Mouse (Mus musculus) midbrain, embryonic 11.5 days (tissue): ENCODE measurements at regions not wholly inside any gene's neighbourhood (a gene's known extent, or its start where the extent isn't known, plus 50 kb on each side); places are given as distances from the start of the nearest gene placed in this dataset.
A peak's percentile ranks its signal among the peaks of the same experiment; 100 is the strongest.

ENCODE experiments used
- ATAC-seq: fragments of 200-750 bp; cut with Nextera tagmentation; 2 replicates; pipeline ENCODE4 v1.8.0; 2017; ENCODE audit warnings: moderate TSS enrichment, moderate library complexity; ENCODE audit not compliant: low FRiP score
- DNase-seq: peaks from one replicate; pipeline ENCODE4 v3.0.0; 2015; ENCODE audit warnings: low spot score; ENCODE audit errors: missing footprints
- H3K27ac ChIP-seq: fragments of 300-500 bp; sonication (generic); 2 replicates; pipeline ENCODE4 v1.5.1; 2014; ENCODE audit warnings: low read depth, low read length
- H3K27me3 ChIP-seq: fragments of 300-500 bp; sonication (generic); 2 replicates; pipeline ENCODE4 v1.6.1; 2014; ENCODE audit warnings: mild to moderate bottlenecking, low read length, moderate library complexity, mixed read lengths; ENCODE audit not compliant: control insufficient read depth, insufficient read depth
- H3K36me3 ChIP-seq: fragments of 300-500 bp; sonication (generic); 2 replicates; pipeline ENCODE4 v1.6.1; 2014; ENCODE audit warnings: mild to moderate bottlenecking, low read length, moderate library complexity, mixed read lengths; ENCODE audit not compliant: control insufficient read depth, insufficient read depth
- H3K4me1 ChIP-seq: fragments of 300-500 bp; sonication (generic); 2 replicates; pipeline ENCODE4 v1.6.1; 2014; ENCODE audit warnings: low read length; ENCODE audit not compliant: control insufficient read depth, insufficient read depth
- H3K4me2 ChIP-seq: fragments of 300-500 bp; sonication (generic); 2 replicates; pipeline ENCODE4 v1.6.1; 2014; ENCODE audit warnings: mild to moderate bottlenecking, moderate library complexity
- H3K4me3 ChIP-seq: fragments of 300-500 bp; sonication (generic); 2 replicates; pipeline ENCODE4 v1.5.1; 2014; ENCODE audit warnings: low read depth, low read length
- H3K9ac ChIP-seq: fragments of 300-500 bp; sonication (generic); 2 replicates; pipeline ENCODE4 v1.6.1; 2014; ENCODE audit warnings: low read length
- H3K9me3 ChIP-seq: fragments of 300-500 bp; sonication (generic); 2 replicates; pipeline ENCODE4 v1.6.1; 2016; ENCODE audit warnings: low read length; ENCODE audit not compliant: control insufficient read depth
- WGBS: fragments of 180-500 bp; shearing (Covaris S2); extraction: QIAGEN DNeasy Blood & Tissue Kit; methylation state at CpG from one replicate; pipeline ENCODE4 v1.1.7; 2014; 5-methylcytosine and 5-hydroxymethylcytosine counted together

- no peaks in the 10 kb centered on the region for H3K27me3 ChIP-seq
- 82% methylated on average over 4 of the region's 4 CpGs for WGBS
- H3K4me2 ChIP-seq: no peak overlapping the region
- H3K4me3 ChIP-seq: no peak overlapping the region
- H3K4me1 ChIP-seq: no peaks in the 10 kb centered on the region
- ATAC-seq (no peak), DNase-seq (no peak)
- no peaks in the 10 kb centered on the region for H3K9me3 ChIP-seq
- no peak overlapping the region for H3K27ac ChIP-seq
- no peak overlapping the region for H3K9ac ChIP-seq
- H3K36me3 ChIP-seq: no peaks in the 10 kb centered on the region
These were observed 116.8 kb downstream of the Tpm3-rs7 start for GRCm38 (mm10) chr14:113431220-113431619.

- H3K36me3 ChIP-seq: no peaks in the 10 kb centered on the region
- H3K4me2 ChIP-seq: no peak overlapping the region
- WGBS: 95% methylated on average over 1 of the region's 1 CpGs
- H3K27me3 ChIP-seq: no peaks in the 10 kb centered on the region
- no peaks in the 10 kb centered on the region for H3K4me1 ChIP-seq
- DNase-seq (no peak), ATAC-seq (no peak)
- H3K4me3 ChIP-seq: no peak overlapping the region
- H3K27ac ChIP-seq: no peak overlapping the region
- H3K9ac ChIP-seq: no peak overlapping the region
- no peaks in the 10 kb centered on the region for H3K9me3 ChIP-seq
These were observed 127.9 kb downstream of the Tpm3-rs7 start for GRCm38 (mm10) chr14:113442261-113442660.

DNA sequence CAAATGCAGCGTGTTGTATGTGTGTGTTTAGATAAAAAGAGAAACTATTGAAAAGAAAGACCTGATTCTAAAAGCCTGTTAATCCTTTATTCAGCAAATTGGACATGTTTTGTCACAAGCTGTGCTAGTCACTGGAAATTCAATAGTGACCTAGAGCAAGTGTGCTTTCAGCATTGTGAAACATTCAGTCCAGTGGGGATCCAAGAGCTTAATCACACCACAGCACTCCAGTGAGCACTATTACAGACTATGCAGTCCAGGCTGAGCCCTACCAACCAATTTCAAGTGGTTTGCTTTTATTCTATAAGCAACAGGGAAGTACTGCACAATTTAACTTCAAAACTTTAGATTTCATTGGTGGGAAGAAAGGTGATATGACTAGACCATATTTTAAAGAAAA lies 140.5 kb downstream of the Tpm3-rs7 start:
- WGBS: 56% methylated on average over 1 of the region's 1 CpGs
- no peak overlapping the region for H3K4me3 ChIP-seq
- 0 out of 2 replicates have a peak, but pooled peaks have one; percentile 33 for ATAC-seq

DNA sequence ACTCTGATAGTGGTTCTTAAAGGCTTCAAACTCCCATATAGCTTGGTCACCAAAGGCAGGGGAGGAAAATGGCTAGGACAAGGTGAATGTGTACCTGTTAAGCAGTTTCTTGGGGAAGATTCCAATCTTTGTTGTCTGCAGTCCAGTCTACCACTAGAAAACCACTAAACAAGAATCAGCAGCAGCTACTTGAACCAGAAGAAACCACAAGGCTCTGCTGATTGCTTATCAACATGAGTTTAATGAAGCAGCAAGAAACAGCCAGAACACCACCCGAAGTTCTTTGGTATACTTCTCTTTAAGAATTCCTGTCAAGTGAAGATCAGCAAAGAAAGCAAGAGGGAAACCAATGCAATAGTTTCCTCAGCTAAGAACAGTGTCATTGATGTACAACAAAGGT lies 143.1 kb downstream of the Tpm3-rs7 start:
- Histone ChIP-seq H3K4me2 (no peak overlapping the region), H3K9me3 (no peaks in the 10 kb centered on the region), H3K4me3 (no peak overlapping the region), H3K27me3 (no peaks in the 10 kb centered on the region), H3K27ac (no peak overlapping the region), H3K9ac (no peak overlapping the region), H3K4me1 (no peaks in the 10 kb centered on the region), H3K36me3 (no peaks in the 10 kb centered on the region)
- ATAC-seq: no peak
- DNase-seq: no peak
- WGBS: 84% methylated on average over 1 of the region's 1 CpGs

More for the DNA sequence above, 140.5 kb downstream of the Tpm3-rs7 start:
- H3K27ac ChIP-seq: no peak overlapping the region
- no peaks in the 10 kb centered on the region for H3K36me3 ChIP-seq
- no peaks in the 10 kb centered on the region for H3K4me1 ChIP-seq
- H3K27me3 ChIP-seq: no peaks in the 10 kb centered on the region
- H3K9ac ChIP-seq: no peak overlapping the region
- no peak for DNase-seq
- no peak overlapping the region for H3K4me2 ChIP-seq
- no peaks in the 10 kb centered on the region for H3K9me3 ChIP-seq

DNA sequence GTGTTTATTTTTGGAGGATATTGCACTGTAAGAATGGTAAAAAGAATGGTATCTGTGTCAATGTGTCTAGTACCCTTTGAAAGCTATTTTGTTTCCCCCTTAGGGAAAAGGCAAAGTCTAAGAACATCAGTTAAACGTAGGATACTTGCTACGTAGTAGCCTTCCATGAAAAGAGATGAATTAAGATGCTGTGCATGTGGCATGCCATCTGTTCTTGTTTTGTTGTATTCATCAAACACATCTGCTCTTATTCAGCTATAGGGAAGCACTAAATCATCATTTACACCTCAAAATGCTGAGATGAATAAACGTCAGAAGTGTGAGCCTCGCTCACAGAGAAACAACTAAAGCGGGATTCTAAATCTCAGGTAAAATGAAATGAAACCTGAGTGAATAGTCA lies 154.7 kb downstream of the Tpm3-rs7 start:
- Histone ChIP-seq H3K4me3 (no peak overlapping the region), H3K9ac (no peak overlapping the region), H3K4me1 (no peaks in the 10 kb centered on the region), H3K36me3 (no peaks in the 10 kb centered on the region), H3K27me3 (no peaks in the 10 kb centered on the region), H3K4me2 (no peak overlapping the region), H3K9me3 (no peaks in the 10 kb centered on the region), H3K27ac (no peak overlapping the region)
- no peak for DNase-seq
- no peak for ATAC-seq
- 69% methylated on average over 5 of the region's 5 CpGs for WGBS

GRCm38 (mm10) chr14:113469978-113470377 lies 155.6 kb downstream of the Tpm3-rs7 start:
- Histone ChIP-seq H3K4me2 (no peak overlapping the region), H3K9me3 (no peaks in the 10 kb centered on the region), H3K36me3 (no peaks in the 10 kb centered on the region), H3K27ac (no peak overlapping the region), H3K9ac (no peak overlapping the region), H3K4me1 (no peaks in the 10 kb centered on the region), H3K4me3 (no peak overlapping the region), H3K27me3 (no peaks in the 10 kb centered on the region)
- ATAC-seq (no peak), DNase-seq (no peak)
- WGBS: 90% methylated on average over 2 of the region's 2 CpGs

DNA sequence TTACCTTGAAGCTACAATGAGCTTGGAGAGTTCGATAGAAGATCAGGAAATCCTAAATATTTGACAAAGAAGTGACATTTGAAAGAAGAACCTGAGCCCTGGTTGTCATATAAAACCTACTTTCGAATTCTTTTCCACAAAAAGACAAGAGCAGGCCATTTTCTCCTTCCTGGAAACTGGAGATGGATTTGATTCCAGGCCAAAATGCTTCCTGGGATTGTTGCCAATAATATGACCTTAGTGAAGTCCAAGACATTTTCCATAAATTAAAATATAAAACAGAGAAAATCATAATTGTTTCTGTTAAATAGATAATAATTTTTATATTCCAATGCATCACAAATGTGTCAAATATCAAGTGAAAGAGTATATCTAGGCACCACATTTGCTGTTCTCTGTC lies 172.2 kb downstream of the Tpm3-rs7 start:
- H3K4me3 ChIP-seq: no peak overlapping the region
- no peaks in the 10 kb centered on the region for H3K27me3 ChIP-seq
- no peaks in the 10 kb centered on the region for H3K36me3 ChIP-seq
- 89% methylated on average over 2 of the region's 2 CpGs for WGBS
- no peaks in the 10 kb centered on the region for H3K9me3 ChIP-seq
- no peaks in the 10 kb centered on the region for H3K4me1 ChIP-seq
- no peak overlapping the region for H3K27ac ChIP-seq
- no peak overlapping the region for H3K9ac ChIP-seq
- ATAC-seq (no peak), DNase-seq (no peak)
- no peak overlapping the region for H3K4me2 ChIP-seq

DNA sequence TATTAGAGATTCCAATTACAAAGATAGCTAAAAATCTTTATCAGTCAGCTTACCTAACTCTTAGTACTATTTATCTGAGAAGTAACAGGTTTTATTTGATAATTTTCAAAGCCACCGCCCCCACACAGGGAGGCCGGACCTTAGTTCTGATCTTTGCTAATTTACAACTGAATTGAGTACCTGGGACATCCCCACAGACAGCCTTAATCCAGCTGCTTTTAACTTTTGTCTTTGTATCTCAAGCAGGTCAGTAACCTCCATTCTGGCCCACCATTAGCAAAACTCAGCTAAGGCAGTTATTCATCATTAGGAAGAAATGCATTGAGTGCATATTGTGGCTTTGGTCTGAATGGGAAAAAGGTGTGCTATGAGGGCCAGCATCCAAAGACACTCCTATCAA lies 189.4 kb downstream of the Tpm3-rs7 start:
- no peak overlapping the region for H3K9ac ChIP-seq
- H3K9me3 ChIP-seq: no peaks in the 10 kb centered on the region
- no peaks in the 10 kb centered on the region for H3K36me3 ChIP-seq
- H3K4me1 ChIP-seq: no peaks in the 10 kb centered on the region
- DNase-seq: no peak
- 86% methylated on average over 2 of the region's 2 CpGs for WGBS
- no peaks in the 10 kb centered on the region for H3K27me3 ChIP-seq
- no peak overlapping the region for H3K4me3 ChIP-seq
- no peak for ATAC-seq
- no peak overlapping the region for H3K27ac ChIP-seq
- no peak overlapping the region for H3K4me2 ChIP-seq
